Mouse (Mus musculus) heart, embryonic 12.5 days (tissue): Measurements from ENCODE around the gene Tchh. TPM values are rescaled to one million over a fixed set of nuclear protein-coding genes. Genes with fewer than 3 reads are reported as not detected.
"Not testable (repeated sequence)": the region's sequence is repeated elsewhere in the genome, so short reads cannot be mapped to it uniquely, and the experiment has no call there.

Experiments
- ATAC-seq: fragments of 200-750 bp; cut with Nextera tagmentation; 2 replicates; pipeline ENCODE4 v1.8.0; 2017; ENCODE audit warnings: moderate TSS enrichment, moderate library complexity; ENCODE audit not compliant: insufficient number of reproducible peaks, low FRiP score
- H3K27ac ChIP-seq: fragments of 300-500 bp; sonication (generic); 2 replicates; pipeline ENCODE4 v1.5.1; 2016; ENCODE audit warnings: mild to moderate bottlenecking, moderate library complexity; ENCODE audit not compliant: poor library complexity, severe bottlenecking
- H3K27me3 ChIP-seq: fragments of 300-500 bp; sonication (generic); replicated peaks from 2 replicates; pipeline ENCODE4 v1.6.1; 2016; ENCODE audit warnings: mild to moderate bottlenecking, moderate library complexity
- H3K36me3 ChIP-seq: fragments of 300-500 bp; sonication (generic); 2 replicates; pipeline ENCODE4 v1.6.1; 2016; ENCODE audit warnings: mild to moderate bottlenecking, moderate library complexity
- H3K4me1 ChIP-seq: fragments of 300-500 bp; sonication (generic); replicated peaks from 2 replicates; pipeline ENCODE4 v1.6.1; 2016; ENCODE audit warnings: mild to moderate bottlenecking
- H3K4me2 ChIP-seq: fragments of 300-500 bp; sonication (generic); 2 replicates; pipeline ENCODE4 v1.6.1; 2016; ENCODE audit warnings: mild to moderate bottlenecking, moderate library complexity
- H3K4me3 ChIP-seq: fragments of 300-500 bp; sonication (generic); 2 replicates; pipeline ENCODE4 v1.5.1; 2016; ENCODE audit warnings: mild to moderate bottlenecking
- H3K9ac ChIP-seq: fragments of 300-500 bp; sonication (generic); 2 replicates; pipeline ENCODE4 v1.6.1; 2016; ENCODE audit warnings: mild to moderate bottlenecking, moderate library complexity
- H3K9me3 ChIP-seq: fragments of 300-500 bp; sonication (generic); replicated peaks from 2 replicates; pipeline ENCODE4 v1.6.1; 2016; ENCODE audit warnings: mild to moderate bottlenecking, moderate library complexity
- WGBS: fragments of 180-500 bp; shearing (Covaris S2); methylation state at CpG from one replicate; pipeline ENCODE4 v1.1.7; 2016; 5-methylcytosine and 5-hydroxymethylcytosine counted together
- microRNA-seq: library from miRNA; unstranded; fragments of <30 nt; microRNA quantifications from one replicate; pipeline ENCODE4, GENCODE M21; 2017
- polyA plus RNA-seq: library from polyadenylated mRNA; unstranded; fragments of >200 nt; fragmentation: Nextera tagmentation; extraction: Ambion mirVana; gene quantifications from 2 replicates; pipeline ENCODE4 v1.2.1, GENCODE M21; 2016

Gene Tchh
- polyA plus RNA-seq, 1 experiment from 2014 or later = 0.93 TPM

GRCm38 (mm10) chr3:93494774-93495173 lies 52.6 kb downstream of the Tchh start:
- ATAC-seq, H3K36me3 ChIP-seq, H3K9me3 ChIP-seq, H3K27me3 ChIP-seq, H3K27ac ChIP-seq, H3K9ac ChIP-seq, H3K4me2 ChIP-seq, H3K4me1 ChIP-seq, H3K4me3 ChIP-seq: not testable (repeated sequence)
- WGBS = 24% methylated on average over 5 of the region's 5 CpGs

- Histone ChIP-seq H3K9me3 (no peaks in the 10 kb centered on the region), H3K4me1 (no peaks in the 10 kb centered on the region), H3K27ac (no peak overlapping the region), H3K4me2 (no peak overlapping the region), H3K9ac (no peak overlapping the region), H3K27me3 (no peaks in the 10 kb centered on the region), H3K4me3 (no peak overlapping the region), H3K36me3 (no peaks in the 10 kb centered on the region)
- ATAC-seq = no peak
- 75% methylated on average over 3 of the region's 3 CpGs for WGBS
These were observed 55.0 kb downstream of the Tchh start for GRCm38 (mm10) chr3:93497131-93497530.

Small RNA genes lying within 50 kb of the gene (microRNA-seq; reads per million reads assigned to microRNA genes)
- not detected for gene Gm22752

Other genes with a start within 250 kb of the Tchh start
- gene Flg2, start 245.1 kb upstream of the Tchh start, polyA plus RNA-seq = not detected in 2 replicates
- gene Flg, start 168.8 kb upstream of the Tchh start, polyA plus RNA-seq = not detected in 2 replicates
- gene Hrnr, start 122.6 kb upstream of the Tchh start, polyA plus RNA-seq = not detected in 2 replicates
- not detected in 2 replicates for gene Rptn, start 48.6 kb upstream of the Tchh start, polyA plus RNA-seq
- not detected in 2 replicates for gene Tchhl1, start 26.4 kb downstream of the Tchh start, polyA plus RNA-seq
- 860 and 874 TPM in 2 replicates for gene S100a11, start 78.2 kb downstream of the Tchh start, polyA plus RNA-seq
- 186 and 199 TPM in 2 replicates for gene S100a10, start 112.8 kb downstream of the Tchh start, polyA plus RNA-seq
- gene Tdpoz2, start 210.4 kb downstream of the Tchh start, polyA plus RNA-seq = not detected in 2 replicates
- not detected in 2 replicates for gene Tdpoz1, start 234.0 kb downstream of the Tchh start, polyA plus RNA-seq